Mouse (Mus musculus): ENCODE data around the gene Mmachc. TPM values are rescaled to one million over a fixed set of nuclear protein-coding genes. Genes with fewer than 3 reads are reported as not detected.
"Not testable (repeated sequence)": the region's sequence is repeated elsewhere in the genome, so short reads cannot be mapped to it uniquely, and the experiment has no call there.

Mmachc gene
- polyA plus RNA-seq, 1 experiment: 0.04 TPM

GRCm38 (mm10) chr4:116700964-116701363, 7.2 kb downstream of the Mmachc start:
- Histone ChIP-seq H3K27me3 (ENCODE audit: control insufficient read depth) (no peaks in the 10 kb centered on the region), H3K4me1 (ENCODE audit: control insufficient read depth) (0 out of 2 replicates have a peak, but pooled peaks cover 1% of the 10 kb centered on the region), H3K4me3 (replicated peaks) (no peak overlapping the region), H3K9me3 (ENCODE audit: control insufficient read depth, low read length) (no peaks in the 10 kb centered on the region), H3K36me3 (ENCODE audit: control insufficient read depth) (peaks cover 50% of the 10 kb centered on the region)
- TF ChIP-seq TAL1 (IDR thresholded peaks at IDR 0.05; ENCODE audit: low read length): no peak
- no peak for TF ChIP-seq GATA1 (IDR thresholded peaks at IDR 0.05; ENCODE audit: low read length)

GRCm38 (mm10) chr4:116698693-116699342, 9.4 kb downstream of the Mmachc start:
- Histone ChIP-seq H3K9me3 (ENCODE audit: control insufficient read depth, low read length) (no peaks in the 10 kb centered on the region), H3K36me3 (ENCODE audit: control insufficient read depth) (peaks cover 65% of the 10 kb centered on the region), H3K4me3 (replicated peaks) (no peak overlapping the region), H3K27me3 (ENCODE audit: control insufficient read depth) (no peaks in the 10 kb centered on the region), H3K4me1 (ENCODE audit: control insufficient read depth) (no peaks in the 10 kb centered on the region)
- TF ChIP-seq TAL1 (IDR thresholded peaks at IDR 0.05; ENCODE audit: low read length) (no peak), GATA1 (IDR thresholded peaks at IDR 0.05; ENCODE audit: low read length) (no peak)

GRCm38 (mm10) chr4:116693785-116694184, 14.4 kb downstream of the Mmachc start:
- H3K4me3 ChIP-seq (replicated peaks): no peak overlapping the region
- no peak for TF ChIP-seq GATA1 (IDR thresholded peaks at IDR 0.05; ENCODE audit: low read length)
- no peak for TF ChIP-seq TAL1 (IDR thresholded peaks at IDR 0.05; ENCODE audit: low read length)
- no peaks in the 10 kb centered on the region for H3K27me3 ChIP-seq (ENCODE audit: control insufficient read depth)
- no peaks in the 10 kb centered on the region for H3K9me3 ChIP-seq (ENCODE audit: control insufficient read depth, low read length)
- 0 out of 2 replicates have a peak, but pooled peaks cover 2% of the 10 kb centered on the region for H3K4me1 ChIP-seq (ENCODE audit: control insufficient read depth)
- H3K36me3 ChIP-seq (ENCODE audit: control insufficient read depth): peaks cover 81% of the 10 kb centered on the region

GRCm38 (mm10) chr4:116692146-116692545, 16.1 kb downstream of the Mmachc start:
- Histone ChIP-seq H3K9me3 (ENCODE audit: control insufficient read depth, low read length) (no peaks in the 10 kb centered on the region), H3K27me3 (ENCODE audit: control insufficient read depth) (no peaks in the 10 kb centered on the region), H3K4me3 (replicated peaks) (no peak overlapping the region), H3K4me1 (ENCODE audit: control insufficient read depth) (peaks cover 6% of the 10 kb centered on the region), H3K36me3 (ENCODE audit: control insufficient read depth) (peaks cover 75% of the 10 kb centered on the region)
- TF ChIP-seq GATA1 (IDR thresholded peaks at IDR 0.05; ENCODE audit: low read length) (no peak), TAL1 (IDR thresholded peaks at IDR 0.05; ENCODE audit: low read length) (no peak)

- peaks cover 58% of the 10 kb centered on the region for H3K36me3 ChIP-seq (ENCODE audit: control insufficient read depth)
Observed at GRCm38 (mm10) chr4:116689309-116689876, 18.8 kb downstream of the Mmachc start.

GRCm38 (mm10) chr4:116687041-116687440, 21.2 kb downstream of the Mmachc start:
- Histone ChIP-seq H3K27me3 (ENCODE audit: control insufficient read depth) (peaks cover 5% of the 10 kb centered on the region), H3K4me3 (replicated peaks) (peak overlapping the region; percentile 83), H3K4me1 (ENCODE audit: control insufficient read depth) (peaks cover 48% of the 10 kb centered on the region), H3K36me3 (ENCODE audit: control insufficient read depth) (peaks cover 38% of the 10 kb centered on the region), H3K9me3 (ENCODE audit: control insufficient read depth, low read length) (no peaks in the 10 kb centered on the region)
- no peak for TF ChIP-seq TAL1 (IDR thresholded peaks at IDR 0.05; ENCODE audit: low read length)
- no peak for TF ChIP-seq GATA1 (IDR thresholded peaks at IDR 0.05; ENCODE audit: low read length)

More at GRCm38 (mm10) chr4:116689309-116689876, 18.8 kb downstream of the Mmachc start:
- Histone ChIP-seq H3K9me3 (ENCODE audit: control insufficient read depth, low read length) (no peaks in the 10 kb centered on the region), H3K4me3 (replicated peaks) (no peak overlapping the region), H3K27me3 (ENCODE audit: control insufficient read depth) (peaks cover 5% of the 10 kb centered on the region), H3K4me1 (ENCODE audit: control insufficient read depth) (peaks cover 32% of the 10 kb centered on the region)
- TF ChIP-seq GATA1 (IDR thresholded peaks at IDR 0.05; ENCODE audit: low read length) (no peak), TAL1 (IDR thresholded peaks at IDR 0.05; ENCODE audit: low read length) (no peak)

- TF ChIP-seq TAL1 (IDR thresholded peaks at IDR 0.05; ENCODE audit: low read length) (no peak), GATA1 (IDR thresholded peaks at IDR 0.05; ENCODE audit: low read length) (no peak)
- no peaks in the 10 kb centered on the region for H3K9me3 ChIP-seq (ENCODE audit: control insufficient read depth, low read length)
- peaks cover 48% of the 10 kb centered on the region for H3K4me1 ChIP-seq (ENCODE audit: control insufficient read depth)
- H3K36me3 ChIP-seq (ENCODE audit: control insufficient read depth): peaks cover 26% of the 10 kb centered on the region
- H3K27me3 ChIP-seq (ENCODE audit: control insufficient read depth): peaks cover 5% of the 10 kb centered on the region
- H3K4me3 ChIP-seq (replicated peaks): peak within 1 kb of the TSS; percentile 83
Observed at GRCm38 (mm10) chr4:116685402-116686061, 22.7 kb downstream of the Mmachc start, which contains the start of gene Prdx1. Gene Prdx1 (plus strand): TSS chr4:116685544.

- no peak for TF ChIP-seq GATA1 (IDR thresholded peaks at IDR 0.05; ENCODE audit: low read length)
- no peak for TF ChIP-seq TAL1 (IDR thresholded peaks at IDR 0.05; ENCODE audit: low read length)
- Histone ChIP-seq H3K4me1 (ENCODE audit: control insufficient read depth) (peaks cover 48% of the 10 kb centered on the region), H3K4me3 (replicated peaks) (peak overlapping the region; percentile 83), H3K27me3 (ENCODE audit: control insufficient read depth) (peaks cover 5% of the 10 kb centered on the region), H3K36me3 (ENCODE audit: control insufficient read depth) (peaks cover 19% of the 10 kb centered on the region), H3K9me3 (ENCODE audit: control insufficient read depth, low read length) (no peaks in the 10 kb centered on the region)
Observed at GRCm38 (mm10) chr4:116684665-116685064, 23.5 kb downstream of the Mmachc start.

- Histone ChIP-seq H3K4me3 (replicated peaks) (no peak overlapping the region), H3K36me3 (ENCODE audit: control insufficient read depth) (peaks cover 12% of the 10 kb centered on the region), H3K4me1 (ENCODE audit: control insufficient read depth) (peaks cover 46% of the 10 kb centered on the region)
Observed at GRCm38 (mm10) chr4:116683957-116684356, 24.2 kb downstream of the Mmachc start.

GRCm38 (mm10) chr4:116680521-116680920, 27.7 kb downstream of the Mmachc start:
- peaks cover 27% of the 10 kb centered on the region for H3K4me1 ChIP-seq (ENCODE audit: control insufficient read depth)
- not testable (repeated sequence) for H3K9me3 ChIP-seq (ENCODE audit: control insufficient read depth, low read length); H3K36me3 ChIP-seq (ENCODE audit: control insufficient read depth); H3K4me3 ChIP-seq (replicated peaks); H3K27me3 ChIP-seq (ENCODE audit: control insufficient read depth)

More at GRCm38 (mm10) chr4:116683957-116684356, 24.2 kb downstream of the Mmachc start:
- Histone ChIP-seq H3K27me3 (ENCODE audit: control insufficient read depth) (peaks cover 5% of the 10 kb centered on the region), H3K9me3 (ENCODE audit: control insufficient read depth, low read length) (no peaks in the 10 kb centered on the region)
- TF ChIP-seq TAL1 (IDR thresholded peaks at IDR 0.05; ENCODE audit: low read length): 0 out of 3 replicates have a peak, but pooled peaks have one; percentile 9
- TF ChIP-seq GATA1 (IDR thresholded peaks at IDR 0.05; ENCODE audit: low read length): no peak
